ENCODE assay signal across 8 mouse cellular contexts in the genomic region with DNA sequence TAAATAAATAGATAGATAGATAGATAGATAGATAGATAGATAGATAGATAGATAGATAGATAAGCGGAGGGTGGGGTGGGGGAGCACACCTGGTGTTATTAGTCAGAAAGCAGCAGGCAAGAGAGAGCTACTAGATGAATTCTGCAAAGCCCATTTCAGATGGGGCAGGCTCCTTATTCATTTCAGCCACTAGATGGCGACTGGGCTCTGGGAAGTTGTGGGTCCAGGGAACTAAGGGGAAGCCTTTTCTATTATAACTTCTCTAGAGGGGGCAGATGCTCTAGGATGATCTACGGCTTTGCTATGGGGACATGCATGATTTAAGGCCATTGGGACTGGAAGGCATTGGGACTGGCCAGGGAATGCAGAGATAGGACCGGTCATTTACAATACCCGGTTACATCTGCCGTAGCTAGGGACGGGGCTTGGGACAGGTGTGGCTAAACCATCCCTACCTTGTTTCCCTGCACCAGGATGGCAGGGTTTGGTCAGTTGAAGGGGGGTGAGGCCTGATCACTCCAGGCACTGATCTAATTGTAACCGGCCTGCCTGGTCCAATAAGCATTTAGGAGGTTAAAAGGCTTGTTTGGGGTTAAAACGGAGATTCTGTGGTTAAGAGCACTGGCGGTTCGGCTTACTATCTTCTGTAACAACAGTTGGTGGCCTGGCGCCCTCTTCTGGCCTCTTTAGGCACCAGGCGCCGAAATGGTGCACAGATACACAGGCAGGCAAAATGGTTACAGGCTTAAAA. TPM values are rescaled to one million over a fixed set of nuclear protein-coding genes. Genes with fewer than 3 reads are reported as not detected.
DNase-seq lines count a peak whose midpoint lies in the region; ATAC-seq and TF ChIP-seq lines count a peak whose summit lies in the region.

No protein-coding gene starts in this region.

- no peak overlapping the region for H3K27ac ChIP-seq in gastrocnemius, adult 2 months
- H3K27ac ChIP-seq in heart, embryonic 13.5 days (replicated peaks) = no peak overlapping the region
- H3K27ac ChIP-seq in small intestine, adult 2 months (ENCODE audit: insufficient read depth, low read depth, low read length) = no peak overlapping the region

- peak; percentile 73 for TF ChIP-seq CTCF in gastrocnemius, adult 2 months (IDR thresholded peaks at IDR 0.05)
- peak; percentile 71; the same call in 1 of the 2 replicates for TF ChIP-seq CTCF in small intestine, adult 2 months (IDR thresholded peaks at IDR 0.05; ENCODE audit: extremely low read depth, insufficient read length, insufficient replicate concordance, low read depth, low read length)

- ATAC-seq in heart, embryonic 13.5 days (ENCODE audit: extremely low read depth, insufficient number of reproducible peaks, low FRiP score, low TSS enrichment) = no peak

- no peaks in the 10 kb centered on the region for H3K36me3 ChIP-seq in heart, embryonic 13.5 days
- no peaks in the 10 kb centered on the region for H3K36me3 ChIP-seq in small intestine, adult 2 months (ENCODE audit: control insufficient read depth, insufficient read depth, low read length)

- peak; percentile 54 for DNase-seq in gastrocnemius, adult 2 months
- no peak for DNase-seq in gastrocnemius, postnatal 25 days
- DNase-seq in WW6 (ENCODE audit: low read depth, low spot score) = peak; percentile 62
- peak; percentile 82 for DNase-seq in embryo, embryonic 10 days (ENCODE audit: low spot score)
- peak; percentile 68 for DNase-seq in kidney, postnatal 14 days
- DNase-seq in lung, postnatal 36 days = peak; percentile 83

- WGBS in heart, embryonic 13.5 days = 13% methylated on average over 14 of the region's 14 CpGs
- 11% methylated on average over 14 of the region's 14 CpGs for WGBS in small intestine, adult 2 months

- no peak overlapping the region; the same call in 1 of the 2 replicates for H3K4me3 ChIP-seq in gastrocnemius, adult 2 months
- peak overlapping the region; percentile 15 for H3K4me3 ChIP-seq in heart, embryonic 13.5 days
- peak overlapping the region; percentile 40 for H3K4me3 ChIP-seq in small intestine, adult 2 months (ENCODE audit: low read depth, low read length)

- no peak overlapping the region for H3K9ac ChIP-seq in heart, embryonic 13.5 days

- H3K4me1 ChIP-seq in heart, embryonic 13.5 days = peaks cover 3% of the 10 kb centered on the region
- H3K4me1 ChIP-seq in small intestine, adult 2 months (ENCODE audit: control insufficient read depth, insufficient read depth, insufficient read length, low read length) = no peaks in the 10 kb centered on the region

- no peak for TF ChIP-seq POLR2A in small intestine, adult 2 months (IDR thresholded peaks at IDR 0.05; ENCODE audit: low read depth, low read length)

- H3K9me3 ChIP-seq in heart, embryonic 13.5 days = peaks cover 3% of the 10 kb centered on the region; the same call in 1 of the 2 replicates

- H3K27me3 ChIP-seq in heart, embryonic 13.5 days (replicated peaks) = peaks cover 37% of the 10 kb centered on the region
- no peaks in the 10 kb centered on the region for H3K27me3 ChIP-seq in small intestine, adult 2 months (ENCODE audit: control insufficient read depth, insufficient read depth, low read length)

- intact Hi-C loops in gastrocnemius, adult 2 months (cut with DNase I) = loop anchor here (2.0 to 5.0 kb wide), 2 partner anchors 112 to 135 kb away; no protein-coding TSS in a partner anchor

- peak overlapping the region; percentile 54 for H3K4me2 ChIP-seq in heart, embryonic 13.5 days

RNA-seq across cellular contexts. Expression of a gene that starts 7.2 kb away (rescaled TPM):
- total RNA-seq in gastrocnemius, adult 2 months (2021) = under 1 TPM in 1 of 2 experiments, not detected in 1; 0.06 TPM
- total RNA-seq in gastrocnemius, postnatal 25 days (2021) = not detected
- polyA plus RNA-seq in heart, embryonic 13.5 days (2015; fragmentation: Nextera tagmentation; extraction: Ambion mirVana) = 0.05 and 0.08 TPM in 2 replicates
- polyA plus RNA-seq in small intestine, adult 2 months (2012; rRNA removed) = 0.04 TPM in 1 of 2 replicates, not detected in the other

RNA-seq across cellular contexts. Expression of a gene that starts 45.9 kb away (rescaled TPM):
- 10 to 100 TPM; 48.9 to 61.4 TPM for total RNA-seq in gastrocnemius, adult 2 months (2021)
- total RNA-seq in gastrocnemius, postnatal 25 days (2021) = 10 to 100 TPM; 46.7 to 51.8 TPM
- polyA plus RNA-seq in heart, embryonic 13.5 days (2015; fragmentation: Nextera tagmentation; extraction: Ambion mirVana) = 113 and 124 TPM in 2 replicates
- polyA plus RNA-seq in small intestine, adult 2 months (2012; rRNA removed) = 55.3 and 57.4 TPM in 2 replicates
